ENCODE assay signal across 9 mouse cellular contexts in genomic region chr9:40449610-40450416, GRCm38 (mm10).
DNase-seq lines count a peak whose midpoint lies in the region; ATAC-seq lines count a peak whose summit lies in the region.
"Had no signal": no experiment of that assay in that cellular context is flagged by ENCODE, and none has a peak within 500 bp of the region (broad histone marks: within the 10 kb centered on the region; RNA-seq: fewer than 3 reads in every experiment).

No protein-coding gene starts in this region.

- 75% methylated on average over 10 of the region's 10 CpGs for WGBS in hindbrain, embryonic 13.5 days
- WGBS in hindbrain, embryonic 10.5 days = 84% methylated on average over 10 of the region's 10 CpGs
- WGBS in forebrain, embryonic 10.5 days = 82% methylated on average over 10 of the region's 10 CpGs
- 74% methylated on average over 10 of the region's 10 CpGs for WGBS in heart, embryonic 10.5 days

- no peak for DNase-seq in hindbrain, embryonic 10.5 days (ENCODE audit: low spot score)
- peak; percentile 47 for DNase-seq in R1 (ENCODE audit: low read depth, low spot score)
- peak; percentile 54 to 79 for DNase-seq in left cerebral cortex, postnatal 14 days (ENCODE audit: low spot score in 2 of 2)
- DNase-seq in right cerebral cortex, postnatal 14 days = peak; percentile 25
- DNase-seq in layer of hippocampus, adult 9-10 months (ENCODE audit: low spot score) = no peak
- no peak for DNase-seq in forebrain, embryonic 10.5 days (ENCODE audit: extremely low spot score, low spot score)
- DNase-seq in heart, embryonic 10.5 days (ENCODE audit: low spot score) = no peak

- no peak overlapping the region for H3K27ac ChIP-seq in hindbrain, embryonic 13.5 days
- no peak overlapping the region for H3K27ac ChIP-seq in hindbrain, embryonic 10.5 days
- H3K27ac ChIP-seq in forebrain, embryonic 10.5 days = no peak overlapping the region
- H3K27ac ChIP-seq in heart, embryonic 10.5 days = no peak overlapping the region
- H3K27ac ChIP-seq: neural tube, embryonic 13.5 days had no signal

- no peak overlapping the region for H3K4me2 ChIP-seq in hindbrain, embryonic 13.5 days
- H3K4me2 ChIP-seq: neural tube, embryonic 13.5 days had no signal

- no peak overlapping the region for H3K4me3 ChIP-seq in hindbrain, embryonic 13.5 days
- H3K4me3 ChIP-seq in hindbrain, embryonic 10.5 days = no peak overlapping the region
- H3K4me3 ChIP-seq in forebrain, embryonic 10.5 days = no peak overlapping the region
- no peak overlapping the region for H3K4me3 ChIP-seq in heart, embryonic 10.5 days
- H3K4me3 ChIP-seq: neural tube, embryonic 13.5 days had no signal

- H3K4me1 ChIP-seq in hindbrain, embryonic 13.5 days (replicated peaks) = peaks cover 1% of the 10 kb centered on the region
- peaks cover under 1% of the 10 kb centered on the region for H3K4me1 ChIP-seq in hindbrain, embryonic 10.5 days (replicated peaks)
- peaks cover 13% of the 10 kb centered on the region for H3K4me1 ChIP-seq in forebrain, embryonic 10.5 days
- H3K4me1 ChIP-seq in heart, embryonic 10.5 days = peaks cover 19% of the 10 kb centered on the region; the same call in 1 of the 2 replicates

- H3K9ac ChIP-seq in hindbrain, embryonic 13.5 days = no peak overlapping the region
- H3K9ac ChIP-seq: neural tube, embryonic 13.5 days had no signal

- peak; percentile 7; the same call in 1 of the 2 replicates for ATAC-seq in hindbrain, embryonic 13.5 days (ENCODE audit: low FRiP score)

- no peaks in the 10 kb centered on the region for H3K36me3 ChIP-seq in hindbrain, embryonic 13.5 days
- no peaks in the 10 kb centered on the region for H3K36me3 ChIP-seq in hindbrain, embryonic 10.5 days
- no peaks in the 10 kb centered on the region for H3K36me3 ChIP-seq in forebrain, embryonic 10.5 days (replicated peaks)
- no peaks in the 10 kb centered on the region for H3K36me3 ChIP-seq in heart, embryonic 10.5 days
- H3K36me3 ChIP-seq: neural tube, embryonic 13.5 days had no signal

- intact Hi-C loops in left cerebral cortex, postnatal 14 days (cut with DNase I) = loop anchor here (5.0 kb wide), 1 partner anchor 57 kb away; no protein-coding TSS in a partner anchor

- peaks cover 13% of the 10 kb centered on the region for H3K27me3 ChIP-seq in hindbrain, embryonic 13.5 days
- H3K27me3 ChIP-seq in hindbrain, embryonic 10.5 days (ENCODE audit: insufficient read depth, poor library complexity, severe bottlenecking) = peaks cover 15% of the 10 kb centered on the region
- H3K27me3 ChIP-seq in forebrain, embryonic 10.5 days (ENCODE audit: poor library complexity, severe bottlenecking) = peaks cover 16% of the 10 kb centered on the region
- 0 out of 2 replicates have a peak, but pooled peaks cover 8% of the 10 kb centered on the region for H3K27me3 ChIP-seq in heart, embryonic 10.5 days (ENCODE audit: insufficient read depth, poor library complexity, severe bottlenecking)

- H3K9me3 ChIP-seq in hindbrain, embryonic 13.5 days = no peaks in the 10 kb centered on the region
- H3K9me3 ChIP-seq in hindbrain, embryonic 10.5 days = no peaks in the 10 kb centered on the region
- H3K9me3 ChIP-seq in forebrain, embryonic 10.5 days = no peaks in the 10 kb centered on the region
- H3K9me3 ChIP-seq in heart, embryonic 10.5 days = no peaks in the 10 kb centered on the region
- H3K9me3 ChIP-seq: neural tube, embryonic 13.5 days had no signal

Comparison
In these comparisons a context has a peak if more than half of its experiments do, and no peak if none do; other contexts are left out.
1. DNase-seq: peak in R1 (single experiment), left cerebral cortex, postnatal 14 days (2 of 2) and right cerebral cortex, postnatal 14 days (single experiment); none in hindbrain, embryonic 10.5 days (single experiment), layer of hippocampus, adult 9-10 months (single experiment), forebrain, embryonic 10.5 days (single experiment) and heart, embryonic 10.5 days (single experiment).